Mouse (Mus musculus): ENCODE data around the gene Stard10. TPM values are rescaled to one million over a fixed set of nuclear protein-coding genes. Genes with fewer than 3 reads are reported as not detected.

Gene Stard10
- total RNA-seq (2023): 10 to 100 TPM; 19.3 to 26.6 TPM

DNA sequence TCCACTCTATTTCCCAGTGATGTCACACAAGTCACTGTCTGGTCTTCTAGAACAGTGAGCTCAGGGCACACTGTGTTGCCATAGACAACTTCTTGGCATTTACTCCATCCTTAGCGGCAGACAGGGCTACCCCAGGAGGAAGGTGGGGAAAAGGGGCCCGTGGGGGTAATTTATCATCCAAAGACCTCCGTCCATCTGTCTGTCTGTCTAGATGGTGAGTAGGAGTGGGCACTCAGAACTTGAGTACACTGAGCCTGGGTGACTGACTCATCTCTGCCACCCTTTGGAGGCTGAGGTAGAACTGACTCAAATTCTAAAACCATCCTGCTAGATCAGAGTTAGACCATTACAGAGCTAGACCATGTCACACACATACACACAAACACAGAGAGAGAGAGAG, at the start of gene Stard10:
TSS of gene Stard10 (plus strand) at position 73 of the 400 bp plus-strand sequence.

DNA sequence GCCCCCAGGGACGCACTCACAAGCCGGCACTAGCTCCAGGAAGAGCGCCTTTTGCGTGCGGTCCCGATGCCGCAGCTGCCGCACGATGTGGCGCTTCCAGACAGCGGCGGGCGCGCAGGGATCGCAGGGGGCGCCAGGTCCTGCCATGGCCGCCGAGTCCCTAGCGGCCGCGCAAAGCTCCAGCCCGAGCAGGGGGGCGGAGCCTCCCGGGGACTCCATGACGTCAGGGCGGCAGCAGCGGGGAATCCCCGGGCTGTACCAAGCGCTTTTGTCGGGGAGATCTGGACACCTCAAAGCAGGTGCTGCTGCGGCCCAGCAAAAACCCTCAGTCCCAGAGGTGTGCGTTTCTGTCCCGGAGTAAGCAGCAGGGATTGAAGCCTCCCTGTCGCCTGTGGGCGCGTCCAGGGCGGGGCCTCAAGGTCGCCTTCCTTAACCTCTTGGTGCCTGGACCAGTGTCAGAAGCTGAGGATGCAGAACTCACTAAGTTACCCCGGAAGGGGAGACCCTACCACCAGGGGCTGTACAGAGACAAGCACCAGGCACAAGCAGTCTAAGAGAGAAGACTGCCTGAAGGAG, 14.9 kb upstream of the Stard10 start, which contains the start of gene Atg16l2:
TSS of gene Atg16l2 (minus strand) at position 371 of the 576 bp plus-strand sequence.

DNA sequence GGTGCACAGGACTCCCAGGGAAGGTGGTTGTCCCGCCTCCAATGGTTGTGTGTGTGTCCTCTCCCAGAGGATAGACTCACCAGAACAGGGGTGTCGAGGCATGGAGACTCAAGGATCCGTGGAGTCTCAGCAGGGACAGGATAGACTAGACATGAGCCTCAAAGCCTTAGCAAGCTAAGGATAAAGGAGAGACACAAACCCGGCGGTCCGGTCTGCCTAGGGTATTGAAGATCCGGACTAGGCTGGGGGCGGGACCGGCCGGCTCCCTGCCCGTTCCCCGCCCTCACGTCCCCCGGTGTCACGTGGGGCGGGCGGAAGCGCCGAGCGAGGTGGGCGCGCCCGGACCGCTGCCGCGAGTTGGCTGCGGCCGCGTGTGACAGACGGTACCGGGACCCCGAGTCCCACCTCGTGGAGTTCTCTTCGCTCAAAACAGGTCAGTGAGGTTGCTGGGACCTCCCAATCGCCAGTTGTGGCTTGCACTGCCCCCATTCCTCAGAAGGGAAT, 30.9 kb downstream of the Stard10 start, which contains the start of gene Arap1:
TSS of gene Arap1 (plus strand) at position 301 of the 504 bp plus-strand sequence.

Other genes with a start within 250 kb of the Stard10 start
- gene Fchsd2, start 224.2 kb upstream of the Stard10 start, total RNA-seq (2023): 10 to 100 TPM; 15.9 to 19.0 TPM
- 10 to 100 TPM; 62.9 to 63.3 TPM for gene Atg16l2, start 14.8 kb upstream of the Stard10 start, total RNA-seq (2023)
- gene Arap1, start 31.0 kb downstream of the Stard10 start, total RNA-seq (2023): 100 to 1,000 TPM; 327 to 393 TPM
- 10 to 100 TPM; 39.3 to 87.1 TPM for gene Gm45837, start 93.8 kb downstream of the Stard10 start, total RNA-seq (2023)
- gene Pde2a, start 104.6 kb downstream of the Stard10 start, total RNA-seq (2023): 100 to 1,000 TPM; 155 to 209 TPM

Data from neutrophil, adult 83 days (primary cell).